Mouse (Mus musculus): ENCODE measurements around the gene Ell3.

Ell3 gene

DNA sequence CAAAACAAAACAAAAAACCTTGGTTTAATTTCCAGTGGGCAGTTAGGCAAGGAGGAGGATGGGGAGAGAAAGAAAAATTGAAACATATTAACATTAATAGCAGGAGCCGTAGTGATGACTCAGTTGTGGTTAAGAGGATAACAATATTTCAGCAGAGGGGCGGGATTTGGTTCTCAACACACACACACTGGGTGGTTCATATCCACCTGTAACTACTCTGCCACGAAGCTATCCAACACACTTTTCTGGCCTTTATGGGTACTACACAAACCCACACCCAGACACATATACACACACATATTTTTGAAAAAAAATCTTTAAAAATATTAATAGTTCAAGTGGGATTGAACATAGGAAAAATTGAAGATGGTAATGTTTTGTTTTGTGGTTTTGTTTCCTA lies 2.9 kb upstream of the Ell3 start:
- DNase-seq (ENCODE audit: low spot score): no peak

GRCm38 (mm10) chr2:121446506-121446905 lies 2.4 kb upstream of the Ell3 start:
- no peak for DNase-seq (ENCODE audit: low spot score)

- no peak for DNase-seq (ENCODE audit: low spot score)
Observed at GRCm38 (mm10) chr2:121445117-121445516, 1.0 kb upstream of the Ell3 start.

DNA sequence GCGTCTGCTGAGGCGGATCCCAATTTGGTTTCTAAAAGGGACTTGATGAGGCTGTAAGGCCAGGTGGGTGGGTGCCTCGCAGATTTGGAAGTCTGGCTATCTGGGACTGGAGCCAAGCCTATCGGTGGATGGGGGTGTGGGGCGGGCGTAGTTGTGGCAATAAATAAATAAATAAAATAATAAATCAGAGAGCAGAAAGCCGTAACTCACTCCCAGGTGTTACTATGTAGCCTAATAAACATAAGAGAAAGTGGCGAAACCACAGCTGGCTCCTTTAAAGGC lies 1.1 kb downstream of the Ell3 start:
- no peak for DNase-seq (ENCODE audit: low spot score)

DNA sequence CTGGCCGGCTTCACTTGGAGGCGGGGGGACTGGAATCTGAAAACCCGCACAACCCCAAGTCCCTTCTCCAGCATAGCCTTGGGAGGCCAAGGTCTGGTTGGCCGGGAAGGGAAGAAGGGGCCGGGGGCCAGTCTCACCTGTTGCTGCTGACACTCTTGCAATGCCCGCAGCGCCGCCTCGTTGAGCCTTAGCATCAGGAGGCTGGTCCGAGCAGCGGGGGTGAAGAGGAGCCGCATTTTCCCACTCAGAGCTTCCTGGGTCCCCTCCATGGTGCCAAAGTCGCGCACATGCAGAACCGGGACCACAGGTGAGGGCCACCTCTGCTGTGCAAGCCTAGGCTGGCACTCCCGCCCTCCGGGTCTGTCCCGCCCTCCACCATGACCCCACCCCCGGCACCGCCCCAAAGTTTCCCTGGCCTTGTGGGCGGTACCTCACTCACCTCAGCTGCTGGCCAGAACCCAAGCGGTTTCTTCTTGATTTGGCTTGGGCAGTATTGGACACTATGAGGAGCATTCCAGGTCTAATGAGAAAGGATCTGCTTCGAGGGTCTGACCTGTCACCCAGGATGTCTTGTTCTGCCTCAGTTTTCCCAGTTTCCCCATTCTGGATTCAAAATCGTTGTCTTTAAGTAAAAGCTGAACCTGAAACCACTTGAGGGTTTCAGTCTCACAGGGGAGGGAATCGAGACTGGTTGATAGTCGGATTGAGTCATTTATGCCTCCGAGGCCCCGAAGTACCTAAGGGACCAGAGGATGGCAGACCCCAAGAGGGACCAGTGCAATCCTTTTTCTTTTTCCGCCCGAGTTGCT lies 1.6 kb downstream of the Ell3 start:
- DNase-seq (ENCODE audit: low spot score): no peak

- no peak for DNase-seq (ENCODE audit: low spot score)
Observed at GRCm38 (mm10) chr2:121441800-121442199, 2.3 kb downstream of the Ell3 start.

GRCm38 (mm10) chr2:121440834-121441605 lies 3.1 kb downstream of the Ell3 start:
- no peak for DNase-seq (ENCODE audit: low spot score)

DNA sequence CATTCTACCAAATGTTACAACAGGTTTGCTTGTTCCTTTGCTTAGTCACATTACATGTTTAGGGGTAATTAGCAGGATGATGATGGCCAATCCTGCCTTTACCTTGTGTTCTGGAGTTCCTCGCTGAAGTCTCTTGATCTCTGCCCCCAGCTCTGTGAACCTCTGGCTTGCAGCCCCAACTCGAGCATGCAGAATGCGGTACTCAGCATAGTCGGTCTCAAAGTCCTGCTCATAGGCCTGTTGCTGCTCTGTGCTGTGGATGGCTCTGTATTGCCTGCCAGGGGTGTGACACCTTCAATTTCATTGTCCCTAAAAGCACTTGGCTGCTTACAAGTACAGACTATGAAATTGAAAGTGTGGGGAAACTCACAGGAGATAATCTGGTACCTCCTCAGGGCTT lies 4.3 kb downstream of the Ell3 start:
- DNase-seq (ENCODE audit: low spot score): no peak

DNA sequence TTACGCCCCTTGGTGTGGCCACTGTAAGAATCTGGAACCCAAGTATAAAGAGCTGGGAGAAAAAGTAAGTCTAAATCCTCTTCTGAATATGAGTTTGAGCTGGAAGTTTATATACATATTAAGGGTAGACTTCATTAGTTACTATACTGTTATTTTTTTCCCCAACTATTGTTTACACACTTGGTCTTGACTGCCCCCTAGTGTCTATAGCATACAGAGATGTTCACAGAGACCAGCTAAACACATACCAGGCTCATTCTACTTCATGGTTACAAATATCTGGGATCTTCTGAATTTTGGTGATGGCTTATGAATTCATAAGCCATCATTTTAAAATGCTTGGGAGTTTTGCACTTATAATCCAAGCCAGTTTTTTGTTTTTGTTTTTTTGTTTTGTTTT lies 9.2 kb downstream of the Ell3 start:
- no peak for DNase-seq (ENCODE audit: low spot score)

DNA sequence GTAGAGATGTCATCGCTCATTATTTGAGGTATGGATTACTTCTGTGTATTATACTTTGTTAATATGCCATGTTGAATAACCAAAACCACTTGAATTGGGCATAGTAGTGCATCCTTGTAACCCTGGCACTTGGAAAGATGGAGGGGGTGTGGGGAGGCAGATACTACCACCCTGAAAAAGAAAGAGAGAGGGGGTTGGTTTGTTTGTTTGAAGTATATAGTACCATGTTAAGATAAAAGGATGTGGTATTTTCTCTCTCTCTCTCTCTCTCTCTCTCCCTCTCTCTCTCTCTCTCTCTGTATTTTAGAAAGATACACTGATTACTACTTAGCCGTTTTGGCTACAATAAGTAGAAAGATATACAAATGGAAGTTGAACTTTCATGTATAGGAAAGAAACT lies 18.2 kb downstream of the Ell3 start:
- no peak for DNase-seq (ENCODE audit: low spot score)

DNA sequence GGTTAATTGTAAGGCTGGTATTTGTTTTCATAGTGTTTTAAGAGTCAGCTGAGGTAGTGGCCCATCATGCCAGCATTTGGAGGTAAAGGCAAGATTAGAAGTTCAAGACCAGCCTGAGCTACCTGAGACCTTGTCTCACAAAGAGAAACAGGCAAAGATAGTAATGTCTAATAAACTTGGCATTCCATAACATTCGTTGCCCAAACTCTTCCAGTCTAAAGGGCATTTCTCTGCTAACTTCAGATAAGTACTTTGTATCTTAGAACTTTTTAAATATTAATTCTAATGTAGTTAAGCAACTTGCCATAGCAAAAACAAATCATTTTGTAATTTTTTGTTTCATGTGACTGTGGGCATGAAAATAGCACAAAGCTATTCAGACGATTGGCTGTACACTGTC lies 20.9 kb downstream of the Ell3 start:
- no peak for DNase-seq (ENCODE audit: low spot score)

DNA sequence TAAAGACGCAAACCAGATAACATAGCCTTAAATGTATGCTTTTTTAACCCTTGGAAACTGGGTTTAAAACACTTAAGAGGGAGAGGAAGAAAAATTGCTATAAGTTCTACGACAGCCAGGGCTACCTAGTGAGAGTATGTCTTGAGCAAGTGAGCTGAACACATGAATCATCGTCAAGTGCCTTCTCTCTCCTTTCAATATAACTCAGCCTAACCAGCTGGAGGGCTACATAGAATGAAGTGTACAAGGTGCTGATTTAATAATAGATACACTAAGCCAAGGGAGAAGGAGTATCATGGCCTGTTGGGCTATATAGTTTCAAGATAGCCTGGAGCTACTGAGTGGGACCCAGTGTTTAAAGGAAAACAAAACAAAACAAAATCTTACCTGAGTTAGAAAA lies 25.6 kb downstream of the Ell3 start:
- no peak for DNase-seq (ENCODE audit: low spot score)

DNA sequence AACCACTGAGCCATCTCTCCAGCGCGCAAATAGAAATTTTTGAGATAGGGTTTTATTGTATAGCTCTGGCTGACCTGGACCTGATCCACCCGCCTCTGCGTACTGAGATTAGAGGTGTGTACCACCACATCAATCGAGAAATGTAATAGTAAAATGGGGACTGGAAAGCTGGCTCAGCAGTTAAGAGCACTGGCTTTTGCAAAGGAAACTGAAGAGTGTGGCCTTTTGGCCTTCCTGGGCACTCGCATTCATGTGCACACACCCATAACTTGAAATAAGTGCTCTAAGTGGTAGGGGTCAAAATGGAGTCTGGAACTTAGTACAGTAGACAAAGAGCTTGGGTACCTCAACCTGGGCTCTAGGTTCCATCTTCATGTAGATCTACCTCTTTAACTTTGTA lies 27.7 kb downstream of the Ell3 start:
- DNase-seq (ENCODE audit: low spot score): no peak

GRCm38 (mm10) chr2:121415591-121415990 lies 28.5 kb downstream of the Ell3 start:
- DNase-seq (ENCODE audit: low spot score): no peak

DNA sequence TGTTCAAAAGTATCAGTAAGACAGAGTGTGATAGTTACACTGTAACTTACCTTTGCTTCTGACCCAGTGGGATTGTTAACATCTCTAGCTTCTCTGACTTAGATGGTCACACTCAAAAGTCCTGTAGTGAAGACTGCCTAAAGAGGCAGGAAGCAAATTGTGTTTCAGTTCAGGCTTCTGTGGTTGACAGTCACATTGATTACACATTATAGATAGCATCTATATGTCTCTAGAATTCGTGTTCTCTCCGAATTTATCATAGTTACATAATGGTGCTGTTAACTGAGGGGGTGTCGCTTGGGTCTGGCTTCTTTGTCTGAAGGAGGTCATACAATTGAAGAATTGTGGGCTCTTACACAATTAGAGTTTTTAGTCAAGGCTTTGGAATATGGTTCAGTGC lies 29.0 kb downstream of the Ell3 start:
- no peak for DNase-seq (ENCODE audit: low spot score)

GRCm38 (mm10) chr2:121414139-121414685 lies 29.9 kb downstream of the Ell3 start:
- no peak for DNase-seq (ENCODE audit: low spot score)

DNA sequence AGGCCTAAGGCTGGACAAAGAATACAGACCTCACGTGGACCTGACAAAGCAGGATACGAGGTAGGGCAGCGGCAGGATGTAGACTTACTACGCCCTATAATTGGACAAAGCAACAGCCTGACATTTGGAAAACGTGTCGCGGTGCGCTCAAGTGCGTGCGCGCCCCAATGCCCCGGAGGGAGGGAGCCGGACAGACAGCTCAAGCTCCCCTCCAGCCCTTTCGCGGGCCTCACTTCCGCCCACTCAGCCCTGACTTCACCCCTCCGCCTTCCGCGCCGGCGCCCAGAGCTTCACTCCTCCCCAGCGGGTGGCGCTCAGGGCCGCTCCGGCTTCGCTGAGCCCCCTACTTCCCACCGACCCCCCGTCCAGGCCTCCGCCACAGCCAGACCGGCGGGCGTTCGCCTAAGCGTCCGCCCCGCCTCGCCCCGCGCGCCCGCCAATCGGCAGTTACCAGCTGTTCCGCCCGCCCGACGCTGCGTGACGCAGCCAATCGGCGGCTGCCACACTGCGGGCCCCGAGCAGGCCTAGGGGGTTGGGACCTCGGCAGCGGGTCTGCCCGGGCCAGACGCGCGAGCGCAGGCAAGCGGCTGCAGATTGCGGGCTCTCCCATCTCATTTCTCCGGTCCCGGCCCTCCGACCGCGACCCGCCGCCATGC lies 30.6 kb downstream of the Ell3 start, which contains the start of the genes Pdia3 and Catsper2:
TSS of gene Pdia3 (plus strand) at position 389 of the 656 bp plus-strand sequence.
TSS of gene Catsper2 (minus strand) at position 406 of the 656 bp plus-strand sequence.
- DNase-seq (ENCODE audit: low spot score): peak; percentile 76

- no peak for DNase-seq (ENCODE audit: low spot score)
Observed at GRCm38 (mm10) chr2:121412843-121413386, 31.2 kb downstream of the Ell3 start.

DNA sequence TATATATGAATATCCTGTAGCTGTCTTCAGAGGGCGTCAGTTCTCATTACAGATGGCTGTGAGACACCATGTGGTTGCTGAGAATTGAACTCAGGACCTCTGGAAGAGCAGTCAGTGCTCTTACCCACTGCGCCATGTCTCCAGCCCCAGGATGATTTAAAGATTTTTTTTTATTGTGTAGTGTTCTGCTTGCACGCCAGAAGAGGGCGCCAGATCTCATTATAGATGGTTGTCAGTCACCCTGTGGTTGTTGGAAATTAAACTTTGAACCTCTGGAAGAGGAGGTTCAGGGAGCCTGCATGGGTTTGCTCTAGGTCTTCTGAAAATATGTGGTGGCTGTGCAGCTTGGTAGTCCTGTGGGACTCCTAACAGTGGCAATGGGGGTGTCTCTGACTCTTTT lies 35.9 kb downstream of the Ell3 start:
- no peak for DNase-seq (ENCODE audit: low spot score)

GRCm38 (mm10) chr2:121403296-121403695 lies 40.8 kb downstream of the Ell3 start:
- no peak for DNase-seq (ENCODE audit: low spot score)

DNA sequence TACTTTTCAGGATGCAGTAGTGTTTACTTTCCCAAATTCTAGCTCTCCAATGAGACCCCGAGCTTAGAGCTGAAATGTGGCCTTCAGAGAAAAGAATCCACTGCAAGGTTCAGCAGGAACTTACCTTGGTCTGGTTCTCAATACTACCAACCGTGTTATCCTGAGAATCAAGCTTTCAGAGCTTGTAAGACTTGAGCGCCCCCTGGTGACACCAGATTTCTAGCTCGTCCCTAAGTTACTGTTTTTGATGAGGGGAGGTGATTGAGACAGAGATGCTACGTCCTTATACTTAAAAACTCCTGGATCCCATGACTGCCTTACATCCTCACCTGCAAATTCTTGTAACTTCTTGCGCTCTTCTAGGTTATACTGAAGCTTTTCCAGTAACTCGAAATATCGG lies 47.5 kb downstream of the Ell3 start:
- DNase-seq (ENCODE audit: low spot score): peak; percentile 63
